Mouse (Mus musculus) C2C12 (cell line): ENCODE results near the gene Ptpre. TPM values are rescaled to one million over a fixed set of nuclear protein-coding genes. Genes with fewer than 3 reads are reported as not detected.

Experiments
- H3K27me3 ChIP-seq: one replicate; pipeline ENCODE4 v1.6.1; 2011; ENCODE audit not compliant: control insufficient read depth, insufficient read depth, insufficient read length
- H3K36me3 ChIP-seq: one replicate; pipeline ENCODE4 v1.6.1; 2011; ENCODE audit not compliant: control insufficient read depth, insufficient read depth
- H3K4me3 ChIP-seq: one replicate; pipeline ENCODE4 v1.5.1; 2011; ENCODE audit warnings: mild to moderate bottlenecking, control low read depth; ENCODE audit not compliant: poor library complexity, insufficient read depth, severe bottlenecking
- H3K79me2 ChIP-seq: one replicate; pipeline ENCODE4 v1.6.1; 2011; ENCODE audit not compliant: control insufficient read depth, insufficient read depth
- H3K79me3 ChIP-seq: one replicate; pipeline ENCODE4 v1.6.1; 2011; ENCODE audit warnings: low read depth, control low read depth
- H3ac ChIP-seq: one replicate; pipeline ENCODE3; 2011; ENCODE audit warnings: low read depth; ENCODE audit not compliant: control insufficient read depth, insufficient read length
- CEBPB ChIP-seq: IDR thresholded peaks from one replicate; pipeline ENCODE4 v1.6.1; 2011; ENCODE audit warnings: low read depth, mild to moderate bottlenecking, control low read depth, moderate library complexity
- CTCF ChIP-seq: IDR thresholded peaks from one replicate; pipeline ENCODE4 v1.5.1; 2011; ENCODE audit not compliant: control insufficient read depth, insufficient read depth, insufficient read length
- FOSL1 ChIP-seq: IDR thresholded peaks from one replicate; pipeline ENCODE4 v1.8.0; 2011; ENCODE audit warnings: mild to moderate bottlenecking, low read length; ENCODE audit not compliant: poor library complexity, insufficient read depth, severe bottlenecking
- MAX ChIP-seq: IDR thresholded peaks from one replicate; pipeline ENCODE4 v1.6.1; 2011; ENCODE audit warnings: mild to moderate bottlenecking, control low read depth
- MYOD1 ChIP-seq: IDR thresholded peaks from one replicate; pipeline ENCODE4 v1.6.1; 2011; ENCODE audit warnings: low read depth; ENCODE audit not compliant: control insufficient read depth, insufficient read length
- MYOG ChIP-seq: IDR thresholded peaks from one replicate; pipeline ENCODE4 v1.6.1; 2011; ENCODE audit not compliant: control insufficient read depth, insufficient read length; ENCODE audit errors: extremely low read depth
- USF1 ChIP-seq: IDR thresholded peaks from one replicate; pipeline ENCODE4 v1.6.1; 2011; ENCODE audit warnings: low read depth, mild to moderate bottlenecking, control low read depth, moderate library complexity
- polyA plus RNA-seq: library from polyadenylated mRNA; unstranded; fragments of >200 nt; fragmentation: generic; extraction: Trizol; gene quantifications from one replicate; pipeline ENCODE4 v1.2.1, GENCODE M21; 2012; ENCODE audit warnings: missing spikeins

The Ptpre gene
- polyA plus RNA-seq, 1 experiment: 1.5 TPM

DNA sequence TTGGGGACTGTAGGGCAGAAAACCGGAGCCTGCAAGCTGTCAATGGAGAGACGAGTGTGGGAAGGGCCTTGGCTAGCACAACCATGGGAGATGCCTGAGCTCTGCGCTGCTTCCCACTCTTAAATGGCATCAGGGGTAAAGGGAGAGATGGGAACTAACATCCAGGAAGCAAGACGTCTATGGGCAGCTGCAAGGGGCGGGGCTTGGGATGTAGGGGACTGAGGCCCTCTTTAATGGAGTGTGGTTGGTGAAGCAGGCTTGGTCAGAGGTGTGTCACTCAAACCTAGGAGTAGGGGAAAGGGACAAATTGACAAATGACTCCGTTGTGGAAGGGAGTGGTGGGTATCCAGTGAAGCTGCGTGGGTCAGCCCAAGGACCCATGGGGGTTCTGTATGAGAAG is 57.4 kb downstream of the Ptpre start:
- no peaks in the 10 kb centered on the region for H3K27me3 ChIP-seq
- H3K79me2 ChIP-seq: no peaks in the 10 kb centered on the region
- H3ac ChIP-seq: no peak overlapping the region
- TF ChIP-seq MAX (no peak), CEBPB (no peak)
- no peaks in the 10 kb centered on the region for H3K36me3 ChIP-seq
- H3K4me3 ChIP-seq: no peak overlapping the region
- H3K79me3 ChIP-seq: no peaks in the 10 kb centered on the region

- Histone ChIP-seq H3K36me3 (no peaks in the 10 kb centered on the region), H3K79me2 (no peaks in the 10 kb centered on the region), H3K79me3 (no peaks in the 10 kb centered on the region), H3ac (no peak overlapping the region), H3K27me3 (no peaks in the 10 kb centered on the region), H3K4me3 (no peak overlapping the region)
- TF ChIP-seq CEBPB: no peak
Measured at GRCm38 (mm10) chr7:135595640-135596174, 58.4 kb downstream of the Ptpre start.

GRCm38 (mm10) chr7:135597006-135597405 is 59.7 kb downstream of the Ptpre start:
- Histone ChIP-seq H3K79me3 (no peaks in the 10 kb centered on the region), H3ac (no peak overlapping the region), H3K27me3 (no peaks in the 10 kb centered on the region), H3K4me3 (no peak overlapping the region), H3K36me3 (no peaks in the 10 kb centered on the region), H3K79me2 (no peaks in the 10 kb centered on the region)
- TF ChIP-seq USF1 (no peak), MAX (no peak), CTCF (no peak), MYOD1 (no peak), FOSL1 (no peak), MYOG (no peak), CEBPB (no peak)

GRCm38 (mm10) chr7:135597604-135598289 is 60.5 kb downstream of the Ptpre start:
- H3ac ChIP-seq: no peak overlapping the region
- no peaks in the 10 kb centered on the region for H3K79me3 ChIP-seq
- no peak overlapping the region for H3K4me3 ChIP-seq
- no peaks in the 10 kb centered on the region for H3K27me3 ChIP-seq
- no peaks in the 10 kb centered on the region for H3K36me3 ChIP-seq
- TF ChIP-seq MAX: no peak
- TF ChIP-seq MYOD1: no peak
- TF ChIP-seq MYOG: no peak
- TF ChIP-seq FOSL1: no peak
- TF ChIP-seq USF1: no peak
- TF ChIP-seq CTCF: no peak
- TF ChIP-seq CEBPB: no peak
- no peaks in the 10 kb centered on the region for H3K79me2 ChIP-seq

DNA sequence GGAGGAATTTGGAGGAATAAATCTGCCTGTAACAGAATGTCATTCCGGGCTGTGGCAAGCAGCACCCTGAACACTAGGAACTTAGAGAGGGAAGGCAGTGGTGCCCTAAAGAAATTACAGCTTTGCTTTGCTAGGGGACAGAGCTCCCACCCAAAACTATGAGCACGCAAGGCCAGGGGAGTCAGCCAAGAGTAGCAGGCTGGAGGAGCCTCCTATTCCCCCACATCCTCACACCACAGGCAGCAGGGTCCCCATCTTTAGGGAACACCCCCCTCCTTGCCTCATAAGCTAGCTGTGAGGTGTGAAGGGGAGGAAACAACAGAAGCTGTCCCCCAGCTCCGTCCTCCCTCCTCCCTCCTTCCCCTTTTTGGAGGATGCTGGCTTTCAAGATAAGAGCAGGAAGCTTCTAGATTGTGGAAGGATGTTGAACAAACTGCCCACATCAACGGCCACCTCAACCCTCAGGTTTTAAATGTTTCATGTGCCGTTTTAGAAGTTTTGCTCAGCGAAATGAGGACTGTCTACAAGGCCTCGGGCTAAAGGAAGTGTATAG is 61.1 kb downstream of the Ptpre start:
- Histone ChIP-seq H3K79me2 (no peaks in the 10 kb centered on the region), H3K27me3 (no peaks in the 10 kb centered on the region), H3K79me3 (no peaks in the 10 kb centered on the region), H3K4me3 (no peak overlapping the region), H3K36me3 (no peaks in the 10 kb centered on the region), H3ac (no peak overlapping the region)
- TF ChIP-seq MYOG (no peak), CEBPB (no peak), FOSL1 (no peak), MAX (no peak), MYOD1 (no peak), USF1 (no peak), CTCF (no peak)

DNA sequence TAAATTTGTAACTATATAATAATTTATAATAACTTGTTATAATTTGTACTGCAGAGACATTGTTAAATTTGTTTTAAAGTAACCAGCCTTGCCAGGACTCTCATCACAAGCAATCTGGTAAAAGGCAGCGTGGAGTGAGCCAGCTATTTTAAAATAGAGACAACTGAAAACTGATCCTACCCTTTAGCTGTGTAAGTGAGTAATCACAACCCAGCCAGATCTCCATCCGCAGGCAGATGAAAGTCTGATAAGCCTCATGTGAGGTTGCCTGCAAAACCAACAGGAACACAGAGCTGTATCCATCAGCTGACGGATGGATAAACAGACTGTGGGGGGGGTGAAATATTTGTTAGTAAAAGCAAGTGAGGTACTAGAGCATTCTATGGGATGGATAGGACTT is 62.8 kb downstream of the Ptpre start:
- Histone ChIP-seq H3K36me3 (no peaks in the 10 kb centered on the region), H3ac (no peak overlapping the region), H3K79me3 (no peaks in the 10 kb centered on the region), H3K27me3 (no peaks in the 10 kb centered on the region), H3K4me3 (no peak overlapping the region), H3K79me2 (no peaks in the 10 kb centered on the region)
- no peak for TF ChIP-seq MYOG
- TF ChIP-seq CTCF: no peak
- no peak for TF ChIP-seq MYOD1
- no peak for TF ChIP-seq MAX
- no peak for TF ChIP-seq FOSL1
- peak; percentile 4 for TF ChIP-seq USF1
- TF ChIP-seq CEBPB: no peak
